Mouse (Mus musculus) lung, postnatal 0 days (tissue): ENCODE measurements around the gene Ncor2. TPM values are rescaled to one million over a fixed set of nuclear protein-coding genes. Genes with fewer than 3 reads are reported as not detected.

Experiments used
- ATAC-seq: fragments of 200-750 bp; cut with Nextera tagmentation; 2 replicates; pipeline ENCODE4 v1.8.0; 2017; ENCODE audit warnings: moderate library complexity
- DNase-seq: peaks from one replicate; pipeline ENCODE4 v3.0.0-alpha.2; 2016; ENCODE audit warnings: low spot score
- H3K27ac ChIP-seq: fragments of 300-500 bp; sonication (generic); 2 replicates; pipeline ENCODE4 v1.5.1; 2014; ENCODE audit warnings: antibody characterized with exemption, mild to moderate bottlenecking, low read length, mixed read lengths
- H3K27me3 ChIP-seq: fragments of 300-500 bp; sonication (generic); replicated peaks from 2 replicates; pipeline ENCODE4 v1.6.1; 2014; ENCODE audit warnings: low read length, mixed read lengths; ENCODE audit not compliant: insufficient read depth
- H3K36me3 ChIP-seq: fragments of 300-500 bp; sonication (generic); 2 replicates; pipeline ENCODE4 v1.6.1; 2014; ENCODE audit warnings: low read length, mixed read lengths; ENCODE audit not compliant: insufficient read depth
- H3K4me1 ChIP-seq: fragments of 300-500 bp; sonication (generic); 2 replicates; pipeline ENCODE4 v1.6.1; 2014; ENCODE audit warnings: antibody characterized with exemption, low read depth, low read length, mixed read lengths; ENCODE audit not compliant: insufficient read depth
- H3K4me2 ChIP-seq: fragments of 300-500 bp; sonication (generic); replicated peaks from 2 replicates; pipeline ENCODE4 v1.6.1; 2014; ENCODE audit warnings: low read depth, mild to moderate bottlenecking, low read length, moderate library complexity, mixed read lengths
- H3K4me3 ChIP-seq: fragments of 300-500 bp; sonication (generic); 2 replicates; pipeline ENCODE4 v1.5.1; 2014; ENCODE audit warnings: low read depth, low read length
- H3K9ac ChIP-seq: fragments of 300-500 bp; sonication (generic); replicated peaks from 2 replicates; pipeline ENCODE4 v1.6.1; 2014; ENCODE audit warnings: low read depth, mild to moderate bottlenecking
- H3K9me3 ChIP-seq: fragments of 300-500 bp; sonication (generic); 2 replicates; pipeline ENCODE4 v1.6.1; 2016; ENCODE audit warnings: low read length, mixed read lengths
- CTCF ChIP-seq: IDR thresholded peaks from 2 replicates; pipeline ENCODE4 v1.5.1; 2016; ENCODE audit warnings: antibody characterized with exemption, mild to moderate bottlenecking
- EP300 ChIP-seq: IDR thresholded peaks from 2 replicates; pipeline ENCODE4 v1.6.1; 2016; ENCODE audit warnings: antibody characterized with exemption, mild to moderate bottlenecking, control low read depth
- WGBS: fragments of 180-500 bp; shearing (Covaris S2); extraction: QIAGEN DNeasy Blood & Tissue Kit; methylation state at CpG from one replicate; pipeline ENCODE4 v1.1.7; 2014; 5-methylcytosine and 5-hydroxymethylcytosine counted together
- polyA plus RNA-seq: library from polyadenylated mRNA; unstranded; fragments of >200 nt; fragmentation: Nextera tagmentation; extraction: Ambion mirVana; gene quantifications from 2 replicates; pipeline ENCODE4 v1.2.1, GENCODE M21; 2015

The Ncor2 gene
- polyA plus RNA-seq, 1 experiment from 2014 or later = 20.2 TPM

DNA sequence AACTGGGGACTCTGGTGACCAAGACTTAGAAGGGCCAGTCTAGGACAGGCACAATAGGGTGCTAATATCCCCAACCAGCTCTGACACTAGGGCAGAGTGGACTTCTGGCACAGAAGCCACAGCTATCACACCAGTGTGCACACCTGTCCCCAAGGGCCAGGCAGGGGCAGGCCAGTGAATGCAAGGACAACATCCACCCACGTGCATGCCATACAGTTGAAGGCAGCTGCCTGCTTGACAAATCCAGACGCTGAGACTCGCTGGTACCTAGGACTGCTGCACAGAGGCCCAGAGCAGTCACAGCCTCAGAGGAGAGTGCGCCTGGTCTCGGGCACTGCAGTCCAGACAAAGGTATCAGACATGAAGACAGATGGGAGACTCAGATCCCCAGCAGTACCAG is 11.5 kb downstream of the Ncor2 start:
- WGBS = 70% methylated on average over 5 of the region's 5 CpGs
- DNase-seq (no peak), ATAC-seq (no peak)
- no peak overlapping the region for H3K4me3 ChIP-seq
- TF ChIP-seq CTCF (no peak), EP300 (no peak)
- H3K27ac ChIP-seq = no peak overlapping the region
- H3K4me1 ChIP-seq = peaks cover 46% of the 10 kb centered on the region
- H3K4me2 ChIP-seq = no peak overlapping the region
- H3K36me3 ChIP-seq = no peaks in the 10 kb centered on the region
- H3K27me3 ChIP-seq = no peaks in the 10 kb centered on the region
- no peaks in the 10 kb centered on the region for H3K9me3 ChIP-seq
- no peak overlapping the region for H3K9ac ChIP-seq

DNA sequence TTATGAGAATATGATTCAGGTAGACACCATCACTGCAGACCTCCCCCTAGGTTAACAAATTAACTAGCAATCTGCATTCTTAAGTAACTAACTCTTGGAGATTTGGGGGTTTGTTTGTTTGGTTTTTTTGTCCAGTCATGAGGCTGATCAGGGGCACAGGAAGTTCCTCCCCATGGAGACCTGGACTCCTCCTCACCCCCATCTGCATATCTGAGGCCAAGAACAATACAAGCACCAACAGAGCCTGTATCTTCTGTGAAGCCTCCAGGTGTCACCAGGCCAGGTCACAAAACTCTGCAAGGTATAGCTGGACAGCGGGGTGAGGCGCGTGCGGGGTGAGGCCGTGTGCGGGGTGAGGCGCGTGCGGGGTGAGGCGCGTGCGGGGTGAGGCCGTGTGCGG is 13.0 kb downstream of the Ncor2 start:
- WGBS = 87% methylated on average over 13 of the region's 14 CpGs
- TF ChIP-seq EP300 = no peak
- TF ChIP-seq CTCF = no peak
- Histone ChIP-seq H3K27ac (no peak overlapping the region), H3K36me3 (0 out of 2 replicates have a peak, but pooled peaks cover 4% of the 10 kb centered on the region), H3K27me3 (no peaks in the 10 kb centered on the region), H3K9me3 (no peaks in the 10 kb centered on the region), H3K9ac (no peak overlapping the region), H3K4me2 (no peak overlapping the region), H3K4me1 (peaks cover 43% of the 10 kb centered on the region), H3K4me3 (no peak overlapping the region)
- DNase-seq (no peak), ATAC-seq (no peak)

DNA sequence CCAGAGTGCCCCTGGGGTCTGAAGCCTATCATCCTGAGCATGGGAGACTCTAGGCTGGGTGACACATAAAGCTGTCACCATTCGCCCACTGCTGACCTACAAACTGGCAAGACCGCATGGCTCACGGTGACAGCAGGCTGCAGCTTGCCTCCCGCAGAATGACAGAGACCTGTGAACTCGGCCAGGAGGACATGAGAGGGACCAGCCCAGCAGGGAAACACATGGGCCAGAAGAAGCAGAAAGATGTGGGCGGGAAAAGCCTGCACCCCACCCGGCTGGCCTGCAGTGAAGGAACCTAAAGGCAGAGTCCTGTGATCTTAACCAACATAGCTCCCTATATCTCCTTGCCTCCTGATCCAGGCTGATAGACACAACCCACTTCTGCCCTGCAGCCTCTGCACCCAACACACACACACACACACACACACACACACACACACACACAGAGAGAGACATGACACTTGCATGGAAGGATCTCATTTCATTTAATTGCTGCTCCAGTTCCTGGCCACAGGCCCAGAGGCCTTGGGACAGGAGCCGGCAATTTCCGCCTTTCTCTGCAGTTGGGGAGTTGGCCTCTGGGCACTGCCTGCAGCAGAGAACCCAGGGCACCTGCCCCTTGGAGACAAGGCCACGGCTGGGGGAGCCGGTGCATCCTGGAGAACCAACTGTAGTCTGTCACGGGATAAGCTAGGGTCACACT is 14.4 kb downstream of the Ncor2 start:
- peak; percentile 65 for ATAC-seq
- H3K27me3 ChIP-seq = no peaks in the 10 kb centered on the region
- peaks cover 40% of the 10 kb centered on the region for H3K4me1 ChIP-seq
- H3K36me3 ChIP-seq = 0 out of 2 replicates have a peak, but pooled peaks cover 4% of the 10 kb centered on the region
- no peak overlapping the region for H3K9ac ChIP-seq
- H3K9me3 ChIP-seq = no peaks in the 10 kb centered on the region
- H3K27ac ChIP-seq = peak overlapping the region; percentile 55; the same call in 1 of the 2 replicates
- peak; percentile 80 for DNase-seq
- TF ChIP-seq EP300 (no peak; the same call in 1 of the 2 replicates), CTCF (no peak; the same call in 1 of the 2 replicates)
- WGBS = 21% methylated on average over 12 of the region's 12 CpGs
- no peak overlapping the region for H3K4me3 ChIP-seq
- H3K4me2 ChIP-seq = no peak overlapping the region

DNA sequence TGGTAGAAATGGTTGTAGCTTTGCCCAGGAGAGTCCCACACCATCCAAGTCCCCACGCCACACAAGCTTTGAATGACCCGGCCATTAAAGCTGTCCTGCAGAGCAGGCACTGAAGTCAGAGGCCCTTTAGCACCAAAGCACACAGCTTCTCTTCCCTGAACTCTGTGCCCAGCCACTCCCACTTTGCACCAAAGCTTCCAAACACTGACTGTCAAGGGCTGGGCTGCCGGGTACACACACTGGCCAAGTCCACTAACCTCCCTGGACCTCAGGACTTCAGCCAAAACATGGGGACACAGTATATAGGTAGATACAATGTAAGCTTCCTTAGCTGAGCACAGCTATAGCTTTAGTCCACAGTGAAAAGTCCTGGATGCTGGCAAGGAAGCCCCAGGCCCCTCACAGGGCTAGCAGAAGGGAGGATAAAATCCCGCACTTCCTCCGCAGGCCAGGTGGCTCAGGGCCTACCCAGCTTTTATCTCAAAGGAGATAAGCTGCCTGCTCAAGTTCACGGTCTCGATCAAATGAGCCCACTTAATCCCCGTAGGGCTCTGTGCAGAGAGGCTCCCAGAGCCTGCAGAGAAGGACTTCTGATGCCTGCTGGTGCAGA is 15.5 kb downstream of the Ncor2 start:
- 42% methylated on average over 8 of the region's 8 CpGs for WGBS
- Histone ChIP-seq H3K9ac (no peak overlapping the region), H3K4me3 (no peak overlapping the region), H3K27ac (no peak overlapping the region), H3K36me3 (0 out of 2 replicates have a peak, but pooled peaks cover 4% of the 10 kb centered on the region), H3K4me1 (peaks cover 50% of the 10 kb centered on the region), H3K27me3 (no peaks in the 10 kb centered on the region), H3K9me3 (no peaks in the 10 kb centered on the region), H3K4me2 (no peak overlapping the region)
- no peak for TF ChIP-seq CTCF
- TF ChIP-seq EP300 = no peak
- no peak for ATAC-seq
- DNase-seq = no peak

DNA sequence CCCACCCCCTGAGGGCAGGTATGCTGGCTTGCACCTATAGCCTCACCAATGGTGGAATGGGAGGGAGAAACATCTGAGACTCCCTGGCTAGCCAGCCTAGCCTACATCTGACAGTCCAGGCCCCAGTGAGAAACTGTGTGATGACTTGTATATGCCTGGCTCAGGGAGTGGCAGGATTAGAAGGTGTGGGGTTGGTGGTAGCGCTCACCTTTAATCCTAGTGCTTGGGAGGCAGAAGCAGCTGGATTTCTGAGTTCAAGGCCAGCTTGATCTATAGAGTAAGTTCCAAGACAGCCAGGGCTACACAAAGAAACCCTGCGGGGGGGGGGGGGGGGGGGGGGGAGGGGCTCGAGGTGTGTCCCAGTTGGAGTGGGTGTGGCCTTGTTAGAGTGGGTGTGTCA is 16.6 kb downstream of the Ncor2 start:
- Histone ChIP-seq H3K27me3 (no peaks in the 10 kb centered on the region), H3K4me2 (no peak overlapping the region), H3K4me1 (peaks cover 58% of the 10 kb centered on the region), H3K9me3 (no peaks in the 10 kb centered on the region), H3K36me3 (0 out of 2 replicates have a peak, but pooled peaks cover 4% of the 10 kb centered on the region), H3K9ac (no peak overlapping the region), H3K27ac (no peak overlapping the region), H3K4me3 (no peak overlapping the region)
- DNase-seq (no peak), ATAC-seq (no peak)
- 60% methylated on average over 2 of the region's 3 CpGs for WGBS
- TF ChIP-seq CTCF = no peak
- no peak for TF ChIP-seq EP300

DNA sequence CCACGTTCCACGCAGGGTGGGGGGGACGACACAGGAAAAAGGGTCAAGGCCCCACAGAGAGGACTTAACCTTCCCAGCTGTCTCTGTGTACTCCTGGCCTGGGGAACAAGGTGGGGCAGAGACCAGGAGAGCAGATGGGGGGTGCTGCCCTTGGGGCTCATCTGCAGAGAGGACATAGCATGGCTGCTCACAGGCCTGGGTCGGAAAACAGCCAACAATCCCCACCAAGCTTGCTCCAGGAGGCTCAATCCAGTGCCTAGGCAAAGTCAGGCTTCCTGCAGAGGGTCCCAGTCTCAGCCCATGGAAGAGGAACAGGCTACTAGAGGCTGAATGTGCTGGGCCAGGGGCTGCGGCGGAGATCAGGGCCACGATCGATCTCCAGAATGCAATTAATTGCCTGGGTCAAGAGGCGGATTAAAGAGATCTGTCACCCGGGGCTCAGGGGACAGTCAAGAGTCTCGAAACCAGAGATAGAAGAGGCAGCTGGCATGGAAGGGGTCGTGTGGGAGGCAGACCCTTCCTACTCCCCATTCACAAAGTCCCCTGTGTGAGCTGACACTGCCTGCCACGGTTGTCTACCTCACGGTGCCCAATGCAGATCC is 19.1 kb downstream of the Ncor2 start:
- Histone ChIP-seq H3K27ac (no peak overlapping the region), H3K36me3 (0 out of 2 replicates have a peak, but pooled peaks cover 4% of the 10 kb centered on the region), H3K9ac (no peak overlapping the region), H3K4me3 (no peak overlapping the region), H3K4me2 (no peak overlapping the region), H3K4me1 (peaks cover 52% of the 10 kb centered on the region), H3K9me3 (no peaks in the 10 kb centered on the region), H3K27me3 (no peaks in the 10 kb centered on the region)
- 55% methylated on average over 14 of the region's 14 CpGs for WGBS
- no peak for ATAC-seq
- TF ChIP-seq CTCF (no peak), EP300 (no peak)
- no peak for DNase-seq
